Mouse (Mus musculus) bone marrow macrophage, adult 2 months (primary cell): ENCODE data around the gene Hipk4.

Experiments used
- CTCF ChIP-seq: IDR thresholded peaks from 2 replicates; pipeline ENCODE4 v1.5.1; 2012; ENCODE audit warnings: low read depth, mild to moderate bottlenecking, low read length, moderate library complexity
- POLR2A ChIP-seq: IDR thresholded peaks from 2 replicates; pipeline ENCODE4 v1.6.1; 2012; ENCODE audit warnings: mild to moderate bottlenecking, low read depth, low read length, borderline replicate concordance

- TF ChIP-seq POLR2A (no peak), CTCF (no peak)
These were observed 44.5 kb upstream of the Hipk4 start for GRCm38 (mm10) chr7:27478561-27478960.
